Mouse (Mus musculus) brain, embryonic 14.5 days (tissue): ENCODE data around the gene 2010300C02Rik.

Experiments used
- CTCF ChIP-seq: fragments of 200-500 bp; IDR thresholded peaks from 2 replicates; pipeline ENCODE4 v1.5.1; 2012; ENCODE audit warnings: inconsistent platforms, mild to moderate bottlenecking, moderate library complexity, borderline replicate concordance; ENCODE audit not compliant: insufficient read depth, insufficient read length; ENCODE audit errors: extremely low read depth
- POLR2A ChIP-seq: fragments of 200-500 bp; IDR thresholded peaks from 2 replicates; pipeline ENCODE4 v1.6.1; 2012; ENCODE audit warnings: mild to moderate bottlenecking, inconsistent platforms, borderline replicate concordance; ENCODE audit not compliant: poor library complexity, insufficient read depth, insufficient read length, severe bottlenecking; ENCODE audit errors: extremely low read depth

GRCm38 (mm10) chr1:37622049-37622448 is 97.8 kb downstream of the 2010300C02Rik start:
- TF ChIP-seq CTCF (no peak), POLR2A (no peak)
